Mouse (Mus musculus): Measurements from ENCODE around the gene Prss54.

DNA sequence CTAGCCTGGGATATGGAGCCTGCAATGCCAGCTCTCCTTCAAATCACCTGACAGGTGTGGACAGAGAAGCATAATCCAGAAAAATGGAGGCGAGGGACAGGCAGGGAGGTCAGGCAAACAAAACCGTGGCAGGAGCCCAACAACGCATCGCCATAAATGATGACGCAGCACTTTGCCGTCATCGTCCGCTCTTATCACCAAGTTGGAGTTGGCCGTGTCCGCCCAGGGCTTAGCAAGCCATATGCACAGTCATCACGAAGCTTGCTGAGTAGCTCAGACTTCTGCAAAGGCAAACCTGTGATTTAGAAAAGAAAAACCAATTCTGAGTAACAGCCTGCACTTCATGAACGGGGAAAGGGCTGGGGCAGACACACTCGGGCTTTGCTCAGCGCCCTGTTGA, 34.6 kb upstream of the Prss54 start:
- TF ChIP-seq GATA1 (IDR thresholded peaks at IDR 0.05; ENCODE audit: borderline replicate concordance, low read length), result no peak
- TF ChIP-seq CTCF (IDR thresholded peaks at IDR 0.05; ENCODE audit: low read depth, low read length), result no peak
- TF ChIP-seq TAL1 (conservative IDR thresholded peaks at IDR 0.05; ENCODE audit: low read depth, low read length), result no peak
